Mouse (Mus musculus) intestine, embryonic 14.5 days (tissue): Measurements from ENCODE around the gene Rhof. TPM values are rescaled to one million over a fixed set of nuclear protein-coding genes. Genes with fewer than 3 reads are reported as not detected.

Source experiments
- ATAC-seq: fragments of 200-750 bp; cut with Nextera tagmentation; replicated peaks from 2 replicates; pipeline ENCODE4 v1.8.0; 2017; ENCODE audit warnings: low read depth, moderate number of reproducible peaks, moderate TSS enrichment, moderate library complexity; ENCODE audit not compliant: low FRiP score, low TSS enrichment
- DNase-seq: peaks from one replicate; pipeline ENCODE4 v3.0.0-alpha.2; 2018; ENCODE audit warnings: low spot score
- H3K27ac ChIP-seq: fragments of 300-500 bp; sonication (generic); 2 replicates; pipeline ENCODE4 v1.5.1; 2014; ENCODE audit warnings: low read depth, mild to moderate bottlenecking, control low read depth
- H3K27me3 ChIP-seq: fragments of 300-500 bp; sonication (generic); replicated peaks from 2 replicates; pipeline ENCODE4 v1.6.1; 2014; ENCODE audit warnings: low read length, control low read depth; ENCODE audit not compliant: control insufficient read depth, insufficient read depth
- H3K36me3 ChIP-seq: fragments of 300-500 bp; sonication (generic); 2 replicates; pipeline ENCODE4 v1.6.1; 2014; ENCODE audit warnings: low read length, control low read depth; ENCODE audit not compliant: control insufficient read depth, insufficient read depth
- H3K4me1 ChIP-seq: fragments of 300-500 bp; sonication (generic); replicated peaks from 2 replicates; pipeline ENCODE4 v1.6.1; 2014; ENCODE audit warnings: low read length, control low read depth, mixed read lengths; ENCODE audit not compliant: control insufficient read depth, insufficient read depth
- H3K4me2 ChIP-seq: fragments of 300-500 bp; sonication (generic); 2 replicates; pipeline ENCODE4 v1.6.1; 2014; ENCODE audit warnings: low read length
- H3K4me3 ChIP-seq: fragments of 300-500 bp; sonication (generic); 2 replicates; pipeline ENCODE4 v1.5.1; 2014; ENCODE audit warnings: low read depth, low read length, control low read depth, mixed read lengths
- H3K9ac ChIP-seq: fragments of 300-500 bp; sonication (generic); 2 replicates; pipeline ENCODE4 v1.6.1; 2014; ENCODE audit warnings: mild to moderate bottlenecking, low read length
- H3K9me3 ChIP-seq: fragments of 300-500 bp; sonication (generic); 2 replicates; pipeline ENCODE4 v1.6.1; 2016; ENCODE audit warnings: low read length, control low read depth; ENCODE audit not compliant: control insufficient read depth
- WGBS: fragments of 180-500 bp; shearing (Covaris S2); extraction: QIAGEN DNeasy Blood & Tissue Kit; methylation state at CpG from one replicate; pipeline ENCODE4 v1.1.7; 2014; 5-methylcytosine and 5-hydroxymethylcytosine counted together
- polyA plus RNA-seq: library from polyadenylated mRNA; unstranded; fragments of >200 nt; fragmentation: Nextera tagmentation; extraction: Ambion mirVana; gene quantifications from 2 replicates; pipeline ENCODE4 v1.2.1, GENCODE M21; 2014

The Rhof gene
- polyA plus RNA-seq, 1 experiment from 2014 or later: 1.5 TPM

- no peak; the same call in 1 of the 2 replicates for ATAC-seq
- H3K4me3 ChIP-seq: no peak overlapping the region
- WGBS: 32% methylated on average over 7 of the region's 7 CpGs
- H3K4me2 ChIP-seq: no peak overlapping the region
- H3K9ac ChIP-seq: no peak overlapping the region
- H3K36me3 ChIP-seq: 0 out of 2 replicates have a peak, but pooled peaks cover 4% of the 10 kb centered on the region
- H3K27me3 ChIP-seq: no peaks in the 10 kb centered on the region
- H3K9me3 ChIP-seq: no peaks in the 10 kb centered on the region
- no peak overlapping the region for H3K27ac ChIP-seq
- DNase-seq: no peak
- H3K4me1 ChIP-seq: no peaks in the 10 kb centered on the region
Measured at GRCm38 (mm10) chr5:123114924-123115323, 17.6 kb downstream of the Rhof start.

- H3K27ac ChIP-seq: no peak overlapping the region
- 0 out of 2 replicates have a peak, but pooled peaks cover 4% of the 10 kb centered on the region for H3K36me3 ChIP-seq
- 67% methylated on average over 11 of the region's 11 CpGs for WGBS
- no peaks in the 10 kb centered on the region for H3K9me3 ChIP-seq
- no peak overlapping the region for H3K4me3 ChIP-seq
- no peaks in the 10 kb centered on the region; the same call in 1 of the 2 replicates for H3K4me1 ChIP-seq
- H3K27me3 ChIP-seq: no peaks in the 10 kb centered on the region
- no peak overlapping the region for H3K9ac ChIP-seq
- no peak overlapping the region for H3K4me2 ChIP-seq
- ATAC-seq: no peak
- no peak for DNase-seq
Measured at GRCm38 (mm10) chr5:123114109-123114508, 18.4 kb downstream of the Rhof start.

DNA sequence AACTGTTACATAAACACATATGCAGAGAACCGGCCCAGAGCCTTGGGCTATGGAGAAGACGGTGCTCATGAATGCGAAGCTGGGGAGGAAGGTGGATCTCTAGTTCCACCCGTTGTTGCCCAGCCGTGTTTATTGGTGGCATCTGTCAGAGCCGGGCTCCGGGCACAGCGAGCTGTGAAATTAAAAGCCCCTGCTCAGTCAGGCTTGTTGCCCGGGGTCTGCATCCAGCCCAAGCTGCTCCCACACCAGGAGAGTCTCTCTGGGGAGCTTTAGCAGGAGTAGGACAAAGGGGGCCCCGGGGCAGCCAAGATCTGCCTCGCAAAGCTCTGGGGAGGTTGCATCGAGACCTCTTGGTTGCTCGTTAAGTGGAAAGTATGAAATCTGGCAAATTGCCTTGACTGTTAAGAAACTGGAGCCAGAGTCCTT lies 22.2 kb downstream of the Rhof start:
- Histone ChIP-seq H3K9me3 (no peaks in the 10 kb centered on the region), H3K27ac (no peak overlapping the region), H3K4me2 (no peak overlapping the region), H3K9ac (no peak overlapping the region), H3K4me3 (no peak overlapping the region), H3K27me3 (no peaks in the 10 kb centered on the region), H3K4me1 (no peaks in the 10 kb centered on the region; the same call in 1 of the 2 replicates), H3K36me3 (no peaks in the 10 kb centered on the region)
- ATAC-seq (no peak), DNase-seq (no peak)
- 75% methylated on average over 13 of the region's 13 CpGs for WGBS

DNA sequence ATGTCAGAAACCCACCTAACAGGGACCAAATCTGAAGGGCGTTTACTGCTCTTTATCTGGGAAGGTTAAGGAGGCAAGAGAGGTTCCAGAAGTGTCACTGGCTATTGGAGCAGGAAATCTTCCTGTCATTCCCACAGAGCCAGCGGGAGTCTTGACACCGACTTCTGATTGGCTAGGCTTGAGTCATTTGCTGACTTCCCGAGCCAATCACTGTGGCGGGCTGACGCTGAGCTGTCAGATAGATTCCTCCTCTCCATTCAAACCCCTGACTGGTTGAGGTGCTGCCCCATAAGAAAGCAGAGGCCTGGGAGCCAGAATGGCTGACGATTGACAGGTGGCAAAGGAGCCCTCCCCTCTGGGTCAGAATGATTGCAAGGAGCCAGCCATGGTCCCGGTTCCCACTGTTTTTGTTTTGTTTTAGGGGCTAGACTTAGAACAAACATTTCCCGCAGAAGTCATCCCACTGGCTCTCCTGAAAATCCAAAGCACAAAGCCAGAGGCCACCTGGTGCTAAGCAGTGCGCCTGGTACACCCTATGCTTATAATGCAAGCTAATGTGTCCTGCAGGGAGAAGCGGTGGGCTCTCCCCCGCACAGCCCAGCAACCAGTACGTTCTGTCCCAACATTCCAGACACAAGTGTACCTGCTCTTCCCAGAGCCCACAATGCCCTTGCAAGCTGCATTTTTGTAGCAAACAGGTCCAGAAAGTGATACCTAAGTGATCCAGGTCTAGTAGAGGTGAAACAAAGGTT lies 22.9 kb downstream of the Rhof start:
- DNase-seq: no peak
- WGBS: 37% methylated on average over 13 of the region's 13 CpGs

GRCm38 (mm10) chr5:123104769-123105168 lies 27.7 kb downstream of the Rhof start:
- H3K4me3 ChIP-seq: no peak overlapping the region
- WGBS: 74% methylated on average over 6 of the region's 6 CpGs

More for the DNA sequence above, 22.9 kb downstream of the Rhof start:
- H3K27ac ChIP-seq: no peak overlapping the region
- no peaks in the 10 kb centered on the region for H3K36me3 ChIP-seq
- no peaks in the 10 kb centered on the region for H3K9me3 ChIP-seq
- no peak for ATAC-seq
- no peak overlapping the region for H3K9ac ChIP-seq
- peak overlapping the region; percentile 24; the same call in 1 of the 2 replicates for H3K4me2 ChIP-seq
- H3K4me1 ChIP-seq: no peaks in the 10 kb centered on the region; the same call in 1 of the 2 replicates
- no peak overlapping the region for H3K4me3 ChIP-seq
- no peaks in the 10 kb centered on the region for H3K27me3 ChIP-seq

GRCm38 (mm10) chr5:123103556-123103955 lies 28.9 kb downstream of the Rhof start:
- Histone ChIP-seq H3K9me3 (no peaks in the 10 kb centered on the region), H3K9ac (no peak overlapping the region), H3K36me3 (peaks cover 6% of the 10 kb centered on the region; the same call in 1 of the 2 replicates), H3K27me3 (no peaks in the 10 kb centered on the region), H3K27ac (peak overlapping the region; percentile 11; the same call in 1 of the 2 replicates), H3K4me1 (no peaks in the 10 kb centered on the region), H3K4me2 (no peak overlapping the region), H3K4me3 (no peak overlapping the region)
- no peak for ATAC-seq
- DNase-seq: no peak
- WGBS: 33% methylated on average over 8 of the region's 8 CpGs

More at GRCm38 (mm10) chr5:123104769-123105168, 27.7 kb downstream of the Rhof start:
- Histone ChIP-seq H3K9me3 (no peaks in the 10 kb centered on the region), H3K36me3 (no peaks in the 10 kb centered on the region), H3K4me1 (no peaks in the 10 kb centered on the region; the same call in 1 of the 2 replicates), H3K27me3 (no peaks in the 10 kb centered on the region), H3K9ac (no peak overlapping the region), H3K27ac (no peak overlapping the region), H3K4me2 (no peak overlapping the region)
- ATAC-seq (no peak), DNase-seq (no peak)

DNA sequence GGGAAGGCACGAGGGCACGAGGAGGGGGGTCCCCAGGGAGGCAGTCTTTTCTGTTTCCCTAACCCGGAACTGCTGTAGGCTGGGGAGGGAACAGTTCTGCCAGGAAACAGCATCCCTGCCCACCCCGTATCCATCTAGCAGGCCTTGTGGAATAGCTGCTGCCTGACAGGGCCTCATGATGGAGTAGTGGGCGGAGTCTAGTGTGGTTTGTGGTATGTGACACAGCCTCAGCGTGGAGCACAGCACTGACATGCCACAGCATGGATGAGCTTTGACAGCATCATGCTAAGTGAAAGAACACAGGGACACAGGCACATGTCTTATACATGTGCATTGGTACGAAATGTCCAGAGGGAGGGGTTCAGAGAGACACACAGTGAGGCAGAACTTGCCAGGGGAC lies 30.1 kb downstream of the Rhof start:
- no peak overlapping the region for H3K4me3 ChIP-seq
- DNase-seq: no peak
- H3K36me3 ChIP-seq: peaks cover 6% of the 10 kb centered on the region; the same call in 1 of the 2 replicates
- no peaks in the 10 kb centered on the region for H3K27me3 ChIP-seq
- WGBS: 61% methylated on average over 7 of the region's 7 CpGs
- no peaks in the 10 kb centered on the region for H3K4me1 ChIP-seq
- no peak overlapping the region for H3K9ac ChIP-seq
- H3K4me2 ChIP-seq: no peak overlapping the region
- no peak for ATAC-seq
- no peak overlapping the region for H3K27ac ChIP-seq
- H3K9me3 ChIP-seq: no peaks in the 10 kb centered on the region

- Histone ChIP-seq H3K4me2 (no peak overlapping the region), H3K9ac (no peak overlapping the region), H3K4me1 (no peaks in the 10 kb centered on the region), H3K9me3 (no peaks in the 10 kb centered on the region), H3K27ac (no peak overlapping the region), H3K36me3 (peaks cover 6% of the 10 kb centered on the region; the same call in 1 of the 2 replicates), H3K27me3 (no peaks in the 10 kb centered on the region), H3K4me3 (no peak overlapping the region)
- no peak for DNase-seq
- WGBS: 68% methylated on average over 2 of the region's 2 CpGs
- ATAC-seq: no peak
Measured at GRCm38 (mm10) chr5:123098487-123098886, 34.0 kb downstream of the Rhof start.
